Mouse (Mus musculus) liver, postnatal 0 days (tissue): ENCODE results near the gene Esr1.

ENCODE experiments used
- CTCF ChIP-seq: sonication (generic); IDR thresholded peaks from 2 replicates; pipeline ENCODE4 v1.5.1; 2016; ENCODE audit warnings: antibody characterized with exemption, low read depth
- EP300 ChIP-seq: IDR thresholded peaks from 2 replicates; pipeline ENCODE4 v1.6.1; 2016; ENCODE audit warnings: antibody characterized with exemption, low read depth, mild to moderate bottlenecking

- no peak for TF ChIP-seq CTCF
- no peak for TF ChIP-seq EP300
Observed at GRCm38 (mm10) chr10:4976557-4976956, 365.2 kb downstream of the Esr1 start.
